Mouse (Mus musculus): ENCODE data around the gene Fv1. TPM values are rescaled to one million over a fixed set of nuclear protein-coding genes. Genes with fewer than 3 reads are reported as not detected.

Fv1 gene
- total RNA-seq, 2 experiments from 2014 or later = 3.8 to 5.8 TPM

DNA sequence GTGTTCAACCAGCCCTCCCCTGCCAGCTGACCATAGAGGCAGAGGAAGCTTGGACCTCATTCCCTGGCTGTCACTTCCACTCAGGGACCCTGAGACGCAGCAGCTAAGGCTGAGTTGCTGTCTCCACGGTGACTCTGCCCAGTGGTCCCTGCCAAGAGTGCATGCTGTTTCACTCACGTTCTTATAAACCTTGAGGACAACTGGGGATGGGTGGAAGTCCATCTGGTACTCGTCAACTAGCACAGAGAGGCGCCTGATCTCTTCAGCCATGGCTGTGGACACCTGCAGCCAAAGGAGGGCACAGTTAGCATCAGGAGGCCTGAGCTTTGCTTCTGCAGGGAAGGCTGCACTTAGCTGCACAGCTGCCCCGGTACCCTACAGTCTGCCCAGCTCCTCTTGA is 14.3 kb downstream of the Fv1 start:
- DNase-seq = no peak
- intact Hi-C loops (cut with DNase I) = no loop called here

DNA sequence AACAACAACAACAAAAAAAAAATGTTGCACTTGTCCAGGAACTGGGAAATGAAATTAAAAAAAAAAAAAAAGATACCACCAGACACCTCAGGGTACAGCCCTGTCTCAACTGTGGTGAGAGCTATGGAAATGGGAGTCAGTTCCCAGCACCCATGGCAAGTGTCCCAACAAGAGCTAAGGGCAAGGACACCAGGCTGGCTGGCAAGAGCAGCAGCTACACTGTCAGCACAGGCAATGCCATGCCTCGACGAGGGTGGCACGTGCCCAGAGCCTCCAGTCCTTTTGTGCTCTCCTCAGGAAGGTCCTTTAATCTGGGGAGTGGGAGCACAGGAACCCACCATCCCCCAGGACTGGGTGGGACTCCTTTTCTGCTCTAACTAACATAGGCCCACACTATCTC is 15.4 kb downstream of the Fv1 start:
- intact Hi-C loops (cut with DNase I) = no loop called here
- no peak for DNase-seq

DNA sequence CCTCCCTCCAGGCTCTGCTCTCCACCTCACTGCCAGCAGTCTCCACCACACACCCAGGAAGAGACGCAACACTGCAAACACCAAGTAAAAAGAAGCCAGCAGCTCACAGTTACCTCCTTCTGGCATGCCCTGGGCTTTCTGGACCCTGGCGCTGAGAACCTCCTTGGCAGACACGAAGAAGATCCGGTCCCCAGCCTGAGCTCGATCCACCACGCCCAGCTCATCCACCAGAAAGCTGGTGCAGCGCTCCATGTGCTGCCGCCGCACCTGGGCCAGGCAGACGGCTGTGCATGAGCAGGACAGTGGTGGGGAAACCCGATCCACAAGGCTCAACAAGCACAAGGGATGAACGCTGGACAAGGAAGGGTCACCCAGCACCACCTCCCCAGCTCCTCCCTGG is 17.4 kb downstream of the Fv1 start:
- no peak for DNase-seq
- intact Hi-C loops (cut with DNase I) = no loop called here

DNA sequence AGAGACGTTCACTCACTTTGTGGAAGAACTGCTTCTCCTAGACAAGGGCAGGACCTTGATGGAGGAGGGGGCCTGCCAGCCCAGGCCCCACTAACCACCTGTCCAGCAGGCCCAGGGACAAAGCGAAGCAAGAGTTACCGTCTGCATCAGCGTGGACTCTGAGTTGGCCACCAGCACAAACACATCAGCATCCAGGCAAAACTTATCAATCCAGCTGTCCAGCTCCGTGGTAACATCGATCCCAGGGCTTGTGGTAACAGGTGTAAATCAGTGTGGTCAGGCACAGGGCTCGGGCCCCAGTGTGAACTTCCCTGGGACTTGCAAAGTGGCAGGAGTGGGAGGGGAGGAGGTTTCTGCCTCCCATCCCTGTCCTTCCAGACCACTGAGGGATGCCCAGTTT is 18.5 kb downstream of the Fv1 start:
- intact Hi-C loops (cut with DNase I) = no loop called here
- no peak for DNase-seq

DNA sequence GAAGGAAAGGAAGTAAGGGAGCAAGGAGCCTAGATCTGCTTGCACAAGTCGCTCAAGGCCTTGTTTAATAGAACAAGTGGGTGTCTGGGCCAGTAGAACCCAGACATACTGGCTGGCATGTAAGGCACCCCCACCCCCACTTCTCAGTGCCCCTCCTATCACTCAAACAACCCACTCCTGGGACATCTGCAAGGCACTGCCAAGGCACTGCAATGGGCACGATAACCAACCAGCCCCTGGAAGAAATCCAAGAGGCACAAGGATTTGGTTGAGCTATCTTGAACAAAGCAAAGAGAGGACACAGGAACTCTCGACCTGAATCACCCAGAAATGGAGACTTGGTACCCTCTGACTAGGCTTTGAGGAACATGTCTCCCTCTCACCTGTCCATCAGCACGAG is 19.5 kb downstream of the Fv1 start:
- intact Hi-C loops (cut with DNase I) = no loop called here
- no peak for DNase-seq

DNA sequence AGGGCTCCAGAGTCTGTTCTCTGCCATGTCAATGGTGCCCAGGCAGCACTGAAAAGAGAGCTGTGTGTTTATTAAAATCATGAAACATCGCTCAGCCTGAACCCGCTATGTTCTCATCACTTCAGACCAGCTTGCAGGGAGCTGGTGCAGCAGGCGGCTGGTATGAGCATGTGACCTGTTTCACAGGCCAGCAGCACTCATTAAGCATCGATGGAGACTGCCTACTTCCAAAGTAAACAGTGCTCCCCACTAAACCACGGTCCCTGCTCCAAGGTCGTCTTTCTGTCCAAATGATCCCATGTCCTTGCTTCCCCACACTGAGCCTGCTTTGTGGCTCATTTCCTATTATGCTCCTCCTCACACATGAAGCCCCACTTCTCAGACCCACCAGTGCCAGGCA is 21.6 kb downstream of the Fv1 start:
- intact Hi-C loops (cut with DNase I) = no loop called here
- DNase-seq = no peak

DNA sequence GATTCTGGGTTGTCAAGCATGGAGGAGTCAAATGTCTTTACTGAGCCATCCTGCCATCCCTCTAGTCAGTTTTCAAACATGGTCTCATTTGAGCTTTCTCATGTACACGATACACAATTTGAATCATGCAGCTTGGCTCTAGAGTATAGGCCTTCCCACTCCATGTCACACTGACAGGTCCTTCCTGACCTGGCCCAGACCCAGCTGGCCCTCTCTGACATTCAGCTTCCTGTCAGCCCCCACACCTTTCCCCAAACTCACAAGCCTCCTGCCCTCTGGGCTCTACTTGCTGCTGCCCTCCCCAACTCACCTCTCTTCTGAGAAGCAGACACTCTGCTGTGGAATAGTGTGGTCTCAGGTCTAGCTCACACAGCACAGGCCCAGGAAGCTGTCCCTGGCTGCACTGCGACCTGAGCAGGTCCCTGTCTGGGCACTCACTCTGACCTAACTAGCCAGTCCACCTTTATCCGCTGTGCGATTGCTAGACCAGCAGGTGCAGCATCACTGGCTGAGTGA is 27.1 kb downstream of the Fv1 start:
- intact Hi-C loops (cut with DNase I) = no loop called here
- DNase-seq = no peak

DNA sequence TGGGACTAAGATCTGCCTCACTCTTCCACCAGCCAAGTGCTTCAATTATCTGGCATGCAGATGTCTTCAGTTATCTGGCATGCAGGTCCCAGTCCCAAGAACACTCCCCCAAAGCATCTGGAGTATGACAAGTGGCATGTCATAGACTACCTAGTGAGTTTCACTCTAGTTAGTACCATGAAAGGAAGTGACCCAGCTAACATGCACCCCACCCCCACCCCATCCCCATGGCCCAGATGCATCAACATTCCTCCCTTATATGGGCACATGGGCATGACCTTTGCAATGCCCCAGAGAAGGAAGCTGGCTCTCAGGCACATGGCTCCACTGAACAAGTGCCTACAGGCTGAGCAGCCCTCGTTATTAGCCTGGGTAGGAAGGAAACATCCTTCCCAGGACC is 27.6 kb downstream of the Fv1 start:
- intact Hi-C loops (cut with DNase I) = no loop called here
- DNase-seq = no peak

DNA sequence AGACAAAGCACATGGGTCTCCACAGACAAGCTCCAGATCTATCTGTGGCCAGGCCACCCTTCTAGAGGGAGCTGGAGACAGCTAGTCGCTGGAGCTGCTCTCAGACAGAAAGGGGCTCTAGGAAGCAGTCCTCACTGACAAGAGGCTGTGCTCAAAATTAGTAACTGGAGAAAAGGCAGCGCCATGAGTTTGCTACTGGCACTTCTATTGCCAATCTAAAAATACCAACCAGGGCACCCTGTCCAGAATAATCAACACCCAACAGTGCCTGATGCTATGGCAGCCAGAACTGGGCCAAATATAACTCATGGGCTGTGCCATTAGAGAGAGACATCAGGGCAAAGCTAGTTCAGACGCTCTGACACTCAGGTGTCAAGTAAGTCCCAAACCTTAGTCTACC is 28.6 kb downstream of the Fv1 start:
- intact Hi-C loops (cut with DNase I) = no loop called here
- no peak for DNase-seq

DNA sequence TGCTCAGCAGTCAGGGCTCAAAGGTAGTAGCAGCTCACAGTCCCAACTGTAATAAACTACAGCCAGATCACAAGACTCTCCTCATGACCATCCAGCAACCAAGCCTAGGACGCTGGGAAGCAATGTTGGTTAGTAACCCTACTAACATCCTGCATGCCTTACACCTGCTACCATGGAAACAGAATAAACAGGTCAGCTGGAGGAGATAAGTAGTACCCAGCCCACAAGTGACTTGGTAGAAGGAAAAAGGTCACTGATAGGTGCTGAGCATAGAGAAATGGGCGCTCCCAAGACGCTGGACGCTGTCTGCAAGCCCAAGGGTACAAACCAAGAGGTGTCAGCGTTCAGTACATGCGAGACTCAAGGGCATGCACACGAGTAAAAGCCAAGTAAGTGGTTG is 31.7 kb downstream of the Fv1 start:
- no peak for DNase-seq
- intact Hi-C loops (cut with DNase I) = loop anchor here (5.0 kb wide), 1 partner anchor 37 kb away; the partner anchor contains the start of gene Plod1

DNA sequence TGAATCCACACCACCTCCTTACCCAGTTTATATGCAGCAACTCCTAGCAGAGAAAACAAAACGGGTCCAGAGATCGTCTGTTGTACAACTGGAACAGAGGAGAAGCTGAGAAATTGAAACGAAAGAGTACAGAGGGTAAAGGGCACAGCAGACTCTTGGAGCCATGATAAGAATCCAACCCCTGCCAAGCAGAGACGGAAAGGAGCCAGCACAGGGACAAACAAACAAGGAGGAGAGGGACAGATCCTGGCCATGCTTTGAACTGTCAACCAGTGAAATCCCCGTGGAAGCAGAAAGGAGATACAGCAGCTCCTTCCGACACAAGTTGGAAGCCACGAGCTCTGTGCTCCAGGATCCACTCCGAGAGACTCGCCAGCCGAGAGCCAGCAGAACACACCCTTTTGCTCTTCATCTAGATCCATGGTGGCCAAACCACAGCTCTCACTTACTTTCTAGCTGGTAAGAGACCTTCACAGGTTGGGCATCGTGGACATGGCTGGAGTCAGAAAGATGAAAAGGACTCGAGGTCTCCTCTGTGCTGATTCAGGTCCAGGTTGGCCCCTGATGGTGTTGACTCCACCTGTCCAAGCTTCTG is 34.2 kb downstream of the Fv1 start:
- intact Hi-C loops (cut with DNase I) = loop anchor here (5.0 kb wide), 1 partner anchor 34 kb away; the partner anchor contains the start of gene Plod1
- DNase-seq = no peak

DNA sequence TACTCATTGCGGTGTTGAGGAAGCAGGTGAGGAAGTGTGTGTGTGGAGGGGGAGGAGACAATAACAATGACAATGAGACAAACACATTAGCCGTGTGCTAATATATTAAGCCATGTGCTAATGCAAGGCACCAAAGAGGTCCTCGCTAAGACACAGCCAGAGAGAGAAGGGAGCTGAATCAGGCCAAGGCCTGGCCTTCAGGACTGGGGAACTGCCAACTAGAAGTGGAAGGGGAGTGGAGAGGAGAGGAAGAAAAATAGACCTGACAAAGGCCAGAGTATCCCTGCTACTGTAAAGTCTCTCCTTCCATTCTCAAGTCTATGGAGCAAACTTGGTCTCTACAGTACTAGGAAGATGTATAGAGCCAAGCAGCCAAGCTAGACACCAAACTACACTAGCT is 34.8 kb downstream of the Fv1 start:
- intact Hi-C loops (cut with DNase I) = loop anchor here (5.0 kb wide), 1 partner anchor 34 kb away; the partner anchor contains the start of gene Plod1

DNA sequence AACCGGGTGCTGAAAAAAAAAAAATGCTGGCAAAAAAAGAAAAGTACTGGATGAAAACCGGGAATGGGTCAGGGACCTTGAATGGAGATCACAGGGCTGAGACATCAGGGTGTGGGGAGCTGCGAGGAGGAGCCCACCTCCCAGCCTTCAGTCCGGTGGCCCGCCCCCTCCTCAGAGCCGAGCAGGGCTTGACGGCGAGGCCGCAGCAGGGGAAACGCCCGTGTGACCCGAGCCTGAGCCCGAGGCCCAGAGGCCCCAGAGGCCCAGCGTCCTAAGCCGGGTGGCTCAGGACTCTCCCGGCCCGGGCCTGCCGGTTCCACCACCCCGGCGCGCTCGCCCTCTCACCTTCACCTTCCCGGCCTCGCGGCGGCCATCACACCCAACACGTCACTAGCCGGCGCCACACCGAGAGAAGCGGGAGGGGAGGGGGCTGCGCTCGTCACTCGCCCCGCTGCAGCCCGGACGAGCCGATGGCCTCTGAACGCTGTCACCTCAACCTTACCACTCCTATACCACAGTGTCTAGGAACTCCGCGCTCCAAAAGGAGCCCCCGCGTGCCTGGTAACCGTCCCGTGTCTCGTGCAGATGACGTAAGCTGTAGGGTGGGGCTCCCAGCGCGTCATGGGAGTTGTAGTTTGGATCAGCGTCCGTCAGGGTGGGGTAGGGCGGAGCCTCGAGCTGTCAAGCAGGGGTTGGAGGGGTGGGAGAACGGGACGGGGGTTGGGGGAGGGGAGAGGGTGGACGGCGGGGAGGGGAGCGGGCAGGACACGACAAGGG is 35.7 kb downstream of the Fv1 start, which contains the start of gene Mfn2:
Gene Mfn2, minus strand, starts transcription at position 392 of the 777 bp plus-strand sequence.
- peak; percentile 86 to 91 for DNase-seq
- intact Hi-C loops (cut with DNase I) = loop anchor here (5.0 kb wide), 1 partner anchor 33 kb away; the partner anchor contains the start of gene Plod1

More for the DNA sequence above, 34.8 kb downstream of the Fv1 start:
- no peak for DNase-seq

DNA sequence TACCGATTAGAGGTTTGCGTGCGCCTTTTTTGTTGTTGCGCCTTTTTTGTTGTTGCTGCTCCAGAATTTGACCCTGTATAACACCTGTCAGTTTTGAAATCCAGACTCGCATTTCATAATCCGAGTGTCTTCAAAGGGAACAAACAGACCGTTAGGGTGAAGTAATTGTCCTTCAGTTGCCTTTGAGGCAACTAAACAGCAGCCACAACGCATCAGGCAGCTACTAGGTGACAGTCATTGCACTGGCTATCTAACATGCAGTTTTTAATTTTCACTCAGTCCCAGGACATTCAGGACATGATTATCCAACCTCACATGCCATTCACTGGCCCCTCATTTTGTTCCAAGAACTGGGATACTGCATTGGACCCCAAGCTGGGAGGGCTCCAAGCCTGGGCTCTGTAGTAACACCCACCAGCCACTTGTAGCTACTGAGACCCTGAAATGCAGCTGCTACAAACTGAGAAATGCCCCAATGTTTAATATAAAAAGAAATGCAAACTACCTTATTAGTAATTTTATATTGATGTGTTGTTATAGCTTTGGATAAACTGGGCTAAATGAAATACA is 36.4 kb downstream of the Fv1 start:
- no peak for DNase-seq
- intact Hi-C loops (cut with DNase I) = no loop called here

DNA sequence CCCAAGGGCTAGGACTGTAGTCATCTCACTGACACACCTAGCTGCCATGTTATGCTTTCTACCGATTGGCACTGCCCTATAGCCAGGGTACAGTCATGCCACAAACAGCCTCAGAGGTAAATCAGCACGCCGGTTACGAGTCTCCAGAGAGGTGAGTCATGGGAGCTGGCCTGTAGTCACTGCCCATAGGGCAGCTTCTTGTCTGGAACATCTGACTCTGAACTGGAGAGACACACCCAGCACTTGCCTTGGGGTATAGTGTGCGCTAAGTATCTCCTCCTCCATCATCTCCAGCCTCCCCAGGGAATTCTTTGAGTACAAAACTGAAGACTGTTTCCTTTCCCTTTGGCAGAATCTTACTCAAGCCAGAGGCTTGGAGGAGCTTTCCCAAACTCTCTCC is 37.5 kb downstream of the Fv1 start:
- DNase-seq = no peak
- intact Hi-C loops (cut with DNase I) = no loop called here

DNA sequence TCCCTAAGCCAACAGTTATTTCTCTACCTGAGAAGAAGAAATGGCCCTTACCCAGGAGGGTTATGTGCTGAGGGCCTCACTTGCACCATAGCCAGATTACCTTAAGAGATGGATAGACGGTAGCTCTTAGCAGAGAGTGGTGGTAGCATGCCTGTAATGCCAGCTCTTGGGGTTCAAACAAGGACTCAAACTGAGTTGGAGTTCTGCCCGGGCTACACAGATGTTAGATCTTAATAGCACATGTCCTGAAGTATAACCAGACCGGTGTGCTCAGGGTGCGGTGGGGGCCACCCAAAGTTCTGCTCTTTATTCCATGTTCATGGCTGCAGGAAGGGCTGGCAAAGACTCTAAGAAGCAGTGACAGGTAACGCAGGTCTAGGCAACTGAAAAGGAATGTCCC is 40.7 kb downstream of the Fv1 start:
- intact Hi-C loops (cut with DNase I) = no loop called here

DNA sequence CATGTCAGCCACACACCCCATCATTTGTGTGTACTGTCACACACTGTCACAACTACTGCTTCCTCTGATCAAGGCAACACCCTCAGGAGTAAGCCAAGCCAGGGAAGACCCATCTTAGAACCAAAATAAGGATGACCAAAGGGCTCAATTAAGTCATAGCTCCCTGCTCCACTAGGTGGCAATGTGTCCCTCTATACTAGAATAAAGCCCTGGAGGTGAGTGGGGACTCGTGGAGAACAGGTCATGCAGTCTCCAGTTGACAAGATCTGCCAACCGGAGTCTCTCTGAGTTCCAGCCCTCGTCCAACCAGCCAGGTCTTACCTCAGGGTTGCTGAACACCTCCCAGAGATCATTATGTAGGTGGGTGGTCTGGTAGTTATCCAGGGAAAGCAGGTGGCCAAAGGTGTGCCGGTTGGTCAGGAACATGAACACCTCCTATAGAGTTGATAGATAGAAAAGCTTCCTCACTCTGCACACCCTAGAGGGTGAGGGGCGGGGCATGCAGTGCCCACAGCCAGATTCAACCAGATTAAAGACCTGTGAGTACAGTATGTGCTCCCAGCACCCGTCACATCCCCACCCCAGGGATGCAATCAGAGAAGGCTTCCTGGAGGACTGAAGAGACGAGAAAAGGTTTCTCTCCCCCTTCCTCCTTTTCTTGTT is 49.8 kb downstream of the Fv1 start:
- intact Hi-C loops (cut with DNase I) = loop anchor here (5.0 kb wide), 1 partner anchor 46 kb away; no protein-coding TSS in a partner anchor
- DNase-seq = no peak

More for the DNA sequence above, 40.7 kb downstream of the Fv1 start:
- DNase-seq = no peak

All from gastrocnemius, postnatal 36 days (tissue).